Mouse (Mus musculus) kidney, adult 9 months (tissue): Measurements from ENCODE around the gene Nos1.

Experiments used
- DNase-seq: peaks from one replicate; pipeline ENCODE4 v3.0.0; 2022

The Nos1 gene

GRCm38 (mm10) chr5:118008344-118008743 is 227.5 kb downstream of the Nos1 start:
- DNase-seq, result no peak
